Mouse (Mus musculus) CH12.LX (cell line): ENCODE measurements around the gene Nek1. TPM values are rescaled to one million over a fixed set of nuclear protein-coding genes. Genes with fewer than 3 reads are reported as not detected.

Experiments
- DNase-seq: peaks from one replicate; pipeline ENCODE4 v3.0.0-alpha.2; 2013; ENCODE audit errors: extremely low read depth
- H3K27ac ChIP-seq: 2 replicates; pipeline ENCODE4 v1.5.1; 2012; ENCODE audit warnings: low read depth, mild to moderate bottlenecking, control low read depth, moderate library complexity; ENCODE audit not compliant: insufficient read depth
- H3K27me3 ChIP-seq: replicated peaks from 2 replicates; pipeline ENCODE3; 2012; ENCODE audit warnings: inconsistent platforms
- H3K36me3 ChIP-seq, 2 experiments: replicated peaks in 1 of 2; 2 replicates each; pipeline versions ENCODE3 to v1.6.1; 2012; ENCODE audit warnings: inconsistent platforms in 1 of 2, low read length in 1 of 2, mild to moderate bottlenecking in 1 of 2, mixed read lengths in 1 of 2, moderate library complexity in 1 of 2; ENCODE audit not compliant: control insufficient read depth in 1 of 2, insufficient read depth in 1 of 2
- H3K4me1 ChIP-seq, 2 experiments: 2 replicates each; pipeline ENCODE4 v1.6.1; 2012; ENCODE audit warnings: inconsistent platforms in 1 of 2, moderate library complexity in 1 of 2; ENCODE audit not compliant: insufficient read depth in 2 of 2, control insufficient read depth in 1 of 2
- H3K4me2 ChIP-seq: 2 replicates; pipeline ENCODE4 v1.6.1; 2012; ENCODE audit warnings: low read depth, mild to moderate bottlenecking, control low read depth; ENCODE audit not compliant: poor library complexity, insufficient read depth, severe bottlenecking
- H3K4me3 ChIP-seq, 3 experiments: fragments of 150-350 bp in 1 of 3; sonication (generic) in 1 of 3; replicated peaks in 1 of 3; 2 replicates each; pipeline versions ENCODE3 to v1.5.1; 2011 to 2012; ENCODE audit warnings: low read depth in 2 of 3, low read length in 2 of 3, mild to moderate bottlenecking in 2 of 3, moderate library complexity in 2 of 3, control low read depth in 1 of 3, improper control_type of control experiment in 1 of 3, inconsistent platforms in 1 of 3, mixed read lengths in 1 of 3; ENCODE audit not compliant: poor library complexity in 1 of 3
- H3K79me2 ChIP-seq: replicated peaks from 2 replicates; pipeline ENCODE4 v1.6.1; 2012; ENCODE audit warnings: mild to moderate bottlenecking, moderate library complexity; ENCODE audit not compliant: control insufficient read depth, poor library complexity, insufficient read depth, severe bottlenecking; ENCODE audit errors: extremely low read depth
- H3K9ac ChIP-seq: 2 replicates; pipeline ENCODE4 v1.6.1; 2012; ENCODE audit warnings: low read depth, mild to moderate bottlenecking, control low read depth, moderate library complexity; ENCODE audit not compliant: insufficient read depth
- H3K9me3 ChIP-seq: replicated peaks from 2 replicates; pipeline ENCODE3; 2012; ENCODE audit warnings: low read length, inconsistent platforms, mixed read lengths
- CHD1 ChIP-seq: IDR thresholded peaks from 2 replicates; pipeline ENCODE4 v1.6.1; 2012; ENCODE audit warnings: low read depth, low read length, improper control_type of control experiment, inconsistent platforms
- CHD2 ChIP-seq: IDR thresholded peaks from 2 replicates; pipeline ENCODE4 v1.6.1; 2011; ENCODE audit warnings: low read length, improper control_type of control experiment
- CTCF ChIP-seq, 2 experiments: IDR thresholded peaks in 1 of 2; conservative IDR thresholded peaks in 1 of 2; 2 replicates each; pipeline ENCODE4 v1.5.1; 2011 to 2012; ENCODE audit warnings: low read depth in 2 of 2, low read length in 2 of 2, improper control_type of control experiment in 1 of 2, inconsistent platforms in 1 of 2, mild to moderate bottlenecking in 1 of 2, moderate library complexity in 1 of 2
- ELF1 ChIP-seq: IDR thresholded peaks from 2 replicates; pipeline ENCODE4 v1.6.1; 2014; ENCODE audit warnings: low read depth, mild to moderate bottlenecking, inconsistent platforms, low read length, improper control_type of control experiment
- ETS1 ChIP-seq: conservative IDR thresholded peaks from 2 replicates; pipeline ENCODE4 v1.6.1; 2012; ENCODE audit warnings: low read depth, mild to moderate bottlenecking, inconsistent platforms, low read length, improper control_type of control experiment, moderate library complexity
- GABPA ChIP-seq: IDR thresholded peaks from 2 replicates; pipeline ENCODE4 v1.6.1; 2012; ENCODE audit warnings: low read depth, low read length, improper control_type of control experiment, inconsistent platforms; ENCODE audit not compliant: insufficient replicate concordance
- HCFC1 ChIP-seq: IDR thresholded peaks from 2 replicates; pipeline ENCODE4 v1.6.1; 2012; ENCODE audit warnings: low read depth, mild to moderate bottlenecking, inconsistent platforms, low read length, improper control_type of control experiment
- IRF4 ChIP-seq: IDR thresholded peaks from 2 replicates; pipeline ENCODE4 v1.6.1; 2014; ENCODE audit warnings: low read depth, mild to moderate bottlenecking, inconsistent platforms, low read length, improper control_type of control experiment
- JUN ChIP-seq: IDR thresholded peaks from 2 replicates; pipeline ENCODE4 v1.6.1; 2011; ENCODE audit warnings: low read depth, mild to moderate bottlenecking, low read length, improper control_type of control experiment, moderate library complexity; ENCODE audit not compliant: insufficient read depth
- MAZ ChIP-seq: IDR thresholded peaks from 2 replicates; pipeline ENCODE4 v1.6.1; 2012; ENCODE audit warnings: low read depth, mild to moderate bottlenecking, inconsistent platforms, low read length, improper control_type of control experiment, moderate library complexity
- MEF2A ChIP-seq: IDR thresholded peaks from 2 replicates; pipeline ENCODE4 v1.6.1; 2014; ENCODE audit warnings: low read depth, mild to moderate bottlenecking, inconsistent platforms, low read length, improper control_type of control experiment, borderline replicate concordance
- MXI1 ChIP-seq: IDR thresholded peaks from 2 replicates; pipeline ENCODE4 v1.6.1; 2011; ENCODE audit warnings: mild to moderate bottlenecking, low read depth, low read length, improper control_type of control experiment
- MYC ChIP-seq: IDR thresholded peaks from 2 replicates; pipeline ENCODE4 v1.6.1; 2011; ENCODE audit warnings: low read depth, mild to moderate bottlenecking, improper control_type of control experiment, low read length
- NRF1 ChIP-seq: IDR thresholded peaks from 2 replicates; pipeline ENCODE4 v1.6.1; 2014; ENCODE audit warnings: low read depth, mild to moderate bottlenecking, inconsistent platforms, low read length, improper control_type of control experiment, moderate library complexity
- PAX5 ChIP-seq: IDR thresholded peaks from 2 replicates; pipeline ENCODE4 v1.6.1; 2012; ENCODE audit warnings: low read length, inconsistent platforms, mixed read lengths
- POLR2A ChIP-seq: IDR thresholded peaks from 2 replicates; pipeline ENCODE4 v1.6.1; 2011; ENCODE audit warnings: low read depth, mild to moderate bottlenecking, improper control_type of control experiment, low read length
- POLR2AphosphoS2 ChIP-seq: IDR thresholded peaks from 2 replicates; pipeline ENCODE4 v1.6.1; 2011; ENCODE audit warnings: low read depth, low read length, improper control_type of control experiment
- RAD21 ChIP-seq: IDR thresholded peaks from 2 replicates; pipeline ENCODE4 v1.6.1; 2011; ENCODE audit warnings: low read depth, mild to moderate bottlenecking, low read length, improper control_type of control experiment, moderate library complexity
- RCOR1 ChIP-seq: conservative IDR thresholded peaks from 2 replicates; pipeline ENCODE4 v1.6.1; 2012; ENCODE audit warnings: low read depth, mild to moderate bottlenecking, inconsistent platforms, low read length, improper control_type of control experiment
- SIN3A ChIP-seq: IDR thresholded peaks from 2 replicates; pipeline ENCODE4 v1.6.1; 2012; ENCODE audit warnings: low read length, improper control_type of control experiment, inconsistent platforms
- SMC3 ChIP-seq: IDR thresholded peaks from 2 replicates; pipeline ENCODE4 v1.6.1; 2011; ENCODE audit warnings: low read depth, low read length, improper control_type of control experiment
- TCF12 ChIP-seq: IDR thresholded peaks from 2 replicates; pipeline ENCODE4 v1.6.1; 2014; ENCODE audit warnings: low read depth, mild to moderate bottlenecking, inconsistent platforms, low read length, improper control_type of control experiment
- UBTF ChIP-seq: IDR thresholded peaks from 2 replicates; pipeline ENCODE4 v1.6.1; 2012; ENCODE audit warnings: low read depth, mild to moderate bottlenecking, inconsistent platforms, low read length, improper control_type of control experiment, moderate library complexity
- USF2 ChIP-seq: conservative IDR thresholded peaks from 2 replicates; pipeline ENCODE4 v1.6.1; 2011; ENCODE audit warnings: low read depth, low read length, improper control_type of control experiment
- ZC3H11A ChIP-seq: IDR thresholded peaks from 2 replicates; pipeline ENCODE4 v1.6.1; 2012; ENCODE audit warnings: low read depth, mild to moderate bottlenecking, inconsistent platforms, low read length, improper control_type of control experiment
- ZKSCAN1 ChIP-seq: IDR thresholded peaks from 2 replicates; pipeline ENCODE4 v1.6.1; 2012; ENCODE audit warnings: low read depth, inconsistent platforms, low read length, improper control_type of control experiment, borderline replicate concordance
- ZMIZ1 ChIP-seq: IDR thresholded peaks from 2 replicates; pipeline ENCODE4 v1.6.1; 2012; ENCODE audit warnings: low read depth, mild to moderate bottlenecking, inconsistent platforms, low read length, improper control_type of control experiment
- dilution Hi-C: fragments of 300-500 bp; cut with MboI; formaldehyde crosslinking; loops from 2 replicates; pipeline ENCODE4 v1.14.3; 2020; ENCODE audit warnings: low sequenced_read_pairs; ENCODE audit not compliant: extremely low pct_unique_long_range_greater_than_20kb, extremely low pct_ligation_motif_present
- in situ Hi-C: fragments of 300-500 bp; cut with MboI; formaldehyde crosslinking; loops from 3 replicates; pipeline ENCODE4 v1.14.3; 2019; ENCODE audit warnings: low sequenced_read_pairs, low pct_ligation_motif_present, low pct_unique_long_range_greater_than_20kb, mixed read lengths
- polyA plus RNA-seq: library from polyadenylated mRNA; unstranded; fragments of >175 nt; gene quantifications from 2 replicates; pipeline ENCODE4 v1.2.1, GENCODE M21; 2012; ENCODE audit warnings: low read depth; ENCODE audit not compliant: insufficient read length
- total RNA-seq, 2 experiments: library from RNA; depleted of rRNA; stranded (reverse); fragments of 300-350 nt in 1 of 2; fragments of >200 nt in 1 of 2; gene quantifications; 2 replicates each; pipeline ENCODE4 v1.2.3; 2012 to 2014

Nek1 gene
- total and polyA plus RNA-seq, 3 experiments = 7.7 to 9.2 (median 9.1) TPM

DNA sequence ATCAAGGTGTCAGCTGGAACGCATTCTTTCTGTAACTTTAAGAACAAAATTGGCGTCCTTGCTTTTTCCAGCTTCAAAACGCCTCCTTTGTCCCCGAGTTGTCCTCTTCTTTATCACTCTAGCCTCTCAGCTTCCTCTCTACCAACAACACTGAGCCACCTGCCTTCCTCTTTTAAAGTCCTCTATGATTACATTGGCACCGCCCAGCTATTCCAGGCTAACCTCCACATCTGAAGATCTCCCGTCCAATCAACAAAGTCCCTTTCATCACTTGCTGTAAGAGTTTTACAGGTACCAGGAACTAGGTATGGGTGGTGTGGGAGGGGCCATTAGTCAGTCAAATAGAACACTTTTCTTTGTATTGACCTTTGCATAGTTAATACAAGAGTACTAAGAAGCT is 27.7 kb upstream of the Nek1 start:
- Histone ChIP-seq H3K4me3 (no peak overlapping the region), H3K4me1 (peaks cover 0 to 10% of the 10 kb centered on the region in 2 experiments; a peak in 1 of 4 replicates), H3K79me2 (peaks cover 35% of the 10 kb centered on the region), H3K36me3 (no peaks in the 10 kb centered on the region), H3K9me3 (no peaks in the 10 kb centered on the region), H3K27ac (no peak overlapping the region), H3K9ac (no peak overlapping the region), H3K4me2 (no peak overlapping the region), H3K27me3 (no peaks in the 10 kb centered on the region)
- in situ Hi-C loops = no loop called here
- dilution Hi-C loops = no loop called here
- no peak for DNase-seq
- TF ChIP-seq ELF1 = no peak
- no peak for TF ChIP-seq CHD1
- no peak for TF ChIP-seq IRF4
- TF ChIP-seq NRF1 = no peak
- TF ChIP-seq ETS1 = no peak
- TF ChIP-seq MAZ = no peak
- TF ChIP-seq ZMIZ1 = no peak
- TF ChIP-seq MYC = no peak
- TF ChIP-seq CHD2 = no peak
- TF ChIP-seq MXI1 = no peak
- no peak for TF ChIP-seq MEF2A
- no peak for TF ChIP-seq USF2
- no peak for TF ChIP-seq JUN
- TF ChIP-seq POLR2AphosphoS2 = no peak
- no peak for TF ChIP-seq SMC3
- no peak for TF ChIP-seq RCOR1
- TF ChIP-seq, all 38 proteins: peak for 0

GRCm38 (mm10) chr8:60965741-60966140 is 27.3 kb upstream of the Nek1 start:
- H3K4me1 ChIP-seq = peaks cover 0 to 14% of the 10 kb centered on the region in 2 experiments; a peak in 1 of 4 replicates
- no peak for TF ChIP-seq USF2
- no peak for TF ChIP-seq PAX5
- no peak for TF ChIP-seq CTCF (conservative IDR thresholded peaks at IDR 0.05 in 1 of 2, IDR thresholded peaks at IDR 0.05 in 1 of 2; ENCODE audit: low read depth in 2 of 2, low read length in 2 of 2)
- TF ChIP-seq MXI1 = no peak
- no peak for TF ChIP-seq MYC
- TF ChIP-seq UBTF = no peak
- TF ChIP-seq ETS1 = no peak
- no peak for TF ChIP-seq JUN
- no peak for TF ChIP-seq MAZ
- no peak for TF ChIP-seq SIN3A
- TF ChIP-seq CHD2 = no peak
- TF ChIP-seq ZC3H11A = no peak
- TF ChIP-seq POLR2A = no peak
- no peak for TF ChIP-seq ZKSCAN1
- no peak for TF ChIP-seq HCFC1
- TF ChIP-seq RAD21 = no peak
- no peak for TF ChIP-seq TCF12
- no peak for TF ChIP-seq GABPA
- TF ChIP-seq MEF2A = no peak
- H3K9ac ChIP-seq = no peak overlapping the region
- no peak overlapping the region for H3K4me2 ChIP-seq
- DNase-seq = no peak
- in situ Hi-C loops = no loop called here
- dilution Hi-C loops = no loop called here
- peaks cover 35% of the 10 kb centered on the region for H3K79me2 ChIP-seq
- H3K27me3 ChIP-seq = no peaks in the 10 kb centered on the region
- H3K27ac ChIP-seq = no peak overlapping the region
- no peak overlapping the region for H3K4me3 ChIP-seq
- H3K9me3 ChIP-seq = no peaks in the 10 kb centered on the region
- H3K36me3 ChIP-seq = no peaks in the 10 kb centered on the region
